Mouse (Mus musculus) cerebellum, postnatal 25 days (tissue): ENCODE measurements around the gene H2-Ob.
"Not testable (repeated sequence)": the region's sequence is repeated elsewhere in the genome, so short reads cannot be mapped to it uniquely, and the experiment has no call there.

Source experiments
- DNase-seq, 2 experiments: peaks; one replicate each; pipeline ENCODE4 v3.0.0; 2021; ENCODE audit warnings: mixed read lengths in 2 of 2

The H2-Ob gene

GRCm38 (mm10) chr17:34208421-34208820 is 30.3 kb upstream of the H2-Ob start:
- DNase-seq, result no peak

GRCm38 (mm10) chr17:34209680-34210079 is 29.0 kb upstream of the H2-Ob start:
- DNase-seq, result no peak

GRCm38 (mm10) chr17:34210599-34210998 is 28.1 kb upstream of the H2-Ob start:
- DNase-seq, result no peak

GRCm38 (mm10) chr17:34211746-34212365 is 26.8 kb upstream of the H2-Ob start:
- no peak for DNase-seq

DNA sequence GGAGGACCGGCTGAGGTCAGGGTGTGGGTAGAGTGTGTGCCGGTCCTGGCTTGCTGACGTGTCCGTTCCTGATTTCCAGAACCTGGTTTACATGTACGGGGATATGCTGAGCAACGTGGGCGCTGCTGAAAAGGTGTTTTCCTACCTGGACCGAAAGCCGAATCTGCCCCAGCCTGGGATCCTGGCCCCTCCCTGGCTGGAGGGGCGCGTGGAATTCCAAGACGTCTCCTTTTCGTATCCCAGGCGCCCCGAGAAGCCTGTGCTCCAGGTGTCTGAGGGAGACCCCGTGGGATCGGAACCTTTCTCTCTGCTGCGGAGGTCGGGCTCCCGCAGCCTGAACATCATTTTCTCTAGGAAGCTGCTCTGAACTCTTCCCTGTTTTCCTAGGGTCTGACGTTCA is 24.8 kb upstream of the H2-Ob start:
- no peak for DNase-seq

DNA sequence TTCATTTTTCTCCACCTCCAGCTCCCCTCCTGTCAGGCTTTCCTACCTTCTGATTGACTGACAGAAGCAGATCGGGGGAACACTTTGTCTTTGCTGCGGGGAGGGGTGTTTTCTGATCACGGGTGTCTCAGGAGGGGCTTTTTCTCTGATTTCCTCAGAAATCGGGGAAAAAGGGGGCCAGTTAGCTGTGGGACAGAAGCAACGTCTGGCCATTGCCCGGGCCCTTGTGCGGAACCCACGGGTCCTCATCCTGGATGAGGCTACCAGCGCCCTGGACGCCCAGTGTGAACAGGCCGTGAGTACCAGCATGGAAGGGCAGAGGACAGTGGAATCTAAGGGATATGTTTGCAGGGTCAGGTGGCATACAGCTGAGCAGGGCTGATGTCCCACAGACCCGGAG is 23.5 kb upstream of the H2-Ob start:
- DNase-seq, result no peak

DNA sequence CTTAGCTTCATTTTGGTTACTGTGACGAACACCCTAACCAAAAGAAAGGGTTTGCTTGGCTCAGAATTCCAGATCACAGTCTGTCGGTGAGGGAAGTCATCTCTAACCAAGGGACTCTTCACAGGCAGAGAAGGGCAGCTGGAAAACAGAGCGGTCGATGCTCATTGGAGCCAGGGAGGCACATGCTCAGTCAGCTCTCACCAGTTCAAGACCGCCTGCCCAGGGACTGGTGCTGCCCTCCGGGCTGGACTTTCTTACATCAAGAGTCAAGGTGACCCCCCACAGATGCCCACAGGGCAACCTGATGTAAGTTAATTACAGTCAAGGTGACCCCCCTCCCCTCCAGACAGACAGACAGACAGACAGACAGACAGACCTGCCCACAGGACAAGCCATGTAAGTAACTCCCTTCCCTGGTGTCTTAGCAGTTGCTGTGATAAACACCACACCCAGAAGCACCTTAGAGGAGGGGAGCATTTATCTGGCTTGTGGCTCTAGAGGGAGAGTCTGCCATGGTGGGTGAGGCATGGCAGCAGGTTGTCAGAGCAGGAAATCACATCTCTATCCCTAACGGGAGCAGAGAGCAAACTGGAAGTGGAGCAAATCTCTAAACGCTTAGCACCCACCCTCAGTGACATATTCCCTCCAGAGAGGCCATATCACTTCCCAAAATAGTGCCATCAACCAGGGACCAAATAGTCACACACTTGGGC is 21.3 kb upstream of the H2-Ob start:
- DNase-seq, result no peak

DNA sequence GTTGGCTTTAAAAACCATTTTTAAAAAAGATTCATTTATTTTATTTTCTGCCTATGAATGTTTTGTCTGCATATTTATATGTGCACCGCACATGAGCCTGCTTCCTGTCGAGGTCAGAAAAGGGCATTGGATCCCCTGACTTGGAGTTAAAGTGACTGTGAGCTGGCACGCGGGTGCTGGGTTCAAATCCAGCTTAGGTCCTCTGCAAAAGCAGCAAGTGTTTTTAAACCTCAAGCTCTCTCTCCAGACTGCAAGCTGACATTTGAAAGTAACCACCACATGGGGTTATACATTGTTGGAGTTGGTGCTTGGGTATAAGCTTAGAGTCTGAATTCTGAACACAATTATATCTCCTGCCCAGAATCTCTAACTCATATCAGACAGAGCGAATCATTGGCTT is 20.7 kb upstream of the H2-Ob start:
- DNase-seq, result no peak

- DNase-seq, result peak in 1 of 2 experiments; percentile 11
Measured at GRCm38 (mm10) chr17:34218675-34219074, 20.0 kb upstream of the H2-Ob start.

DNA sequence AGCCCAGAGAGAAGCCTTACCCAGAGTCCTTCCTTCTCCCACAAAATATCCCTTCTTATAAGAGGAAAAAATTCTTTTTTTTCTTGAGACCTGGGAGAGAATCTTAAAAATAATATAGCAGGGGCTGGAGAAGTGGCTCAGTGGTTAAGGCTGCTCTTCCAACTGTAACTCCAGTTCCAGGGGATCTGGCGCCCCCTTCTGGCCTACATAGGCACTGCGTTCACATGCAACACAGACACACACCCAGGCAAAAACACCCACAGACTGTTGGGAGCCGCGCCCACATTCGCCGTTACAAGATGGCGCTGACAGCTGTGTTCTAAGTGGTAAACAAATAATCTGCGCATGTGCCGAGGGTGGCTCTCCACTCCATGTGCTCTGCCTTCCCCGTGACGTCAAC is 19.6 kb upstream of the H2-Ob start:
- peak in 1 of 2 experiments; percentile 40 for DNase-seq

DNA sequence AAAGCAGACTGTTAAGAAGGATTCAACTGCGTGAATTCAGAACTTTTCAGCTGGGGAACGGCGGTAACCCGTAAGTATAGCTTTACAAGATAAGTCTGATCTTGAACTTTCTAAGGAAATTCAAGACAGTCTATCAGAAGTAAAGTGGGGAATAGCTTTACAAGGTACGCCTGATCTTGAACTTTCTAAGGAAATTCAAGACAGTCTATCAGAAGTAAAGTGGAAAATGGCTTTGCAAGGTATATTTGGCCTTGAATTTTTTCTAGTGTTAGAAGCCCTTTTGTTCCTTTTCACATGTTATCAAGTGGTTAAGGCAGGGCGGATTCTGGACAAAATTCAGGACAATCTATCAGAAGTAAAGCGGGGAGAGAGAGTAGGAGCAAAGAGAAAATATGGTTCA is 18.9 kb upstream of the H2-Ob start:
- DNase-seq, result not testable (repeated sequence)

- not testable (repeated sequence) for DNase-seq
Measured at GRCm38 (mm10) chr17:34220401-34220800, 18.3 kb upstream of the H2-Ob start.

- no peak for DNase-seq
Measured at GRCm38 (mm10) chr17:34224816-34225215, 13.9 kb upstream of the H2-Ob start.

GRCm38 (mm10) chr17:34225426-34225825 is 13.3 kb upstream of the H2-Ob start:
- DNase-seq, result no peak

- not testable (repeated sequence) for DNase-seq
Measured at GRCm38 (mm10) chr17:34225911-34226310, 12.8 kb upstream of the H2-Ob start.

DNA sequence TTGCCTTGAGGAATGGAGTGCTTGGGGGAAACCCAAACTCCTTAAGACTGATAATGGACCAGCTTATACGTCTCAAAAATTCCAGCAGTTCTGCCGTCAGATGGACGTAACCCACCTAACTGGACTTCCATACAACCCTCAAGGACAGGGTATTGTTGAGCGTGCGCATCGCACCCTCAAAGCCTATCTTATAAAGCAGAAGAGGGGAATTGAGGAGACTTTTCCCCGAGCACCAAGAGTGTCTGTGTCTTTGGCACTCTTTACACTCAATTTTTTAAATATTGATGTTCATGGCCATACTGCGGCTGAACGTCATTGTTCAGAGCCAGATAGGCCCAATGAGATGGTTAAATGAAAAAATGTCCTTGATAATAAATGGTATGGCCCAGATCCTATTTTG is 7.7 kb upstream of the H2-Ob start:
- not testable (repeated sequence) for DNase-seq

GRCm38 (mm10) chr17:34232021-34232420 is 6.7 kb upstream of the H2-Ob start:
- DNase-seq, result not testable (repeated sequence)

GRCm38 (mm10) chr17:34234926-34235325 is 3.8 kb upstream of the H2-Ob start:
- peak; percentile 64 to 75 for DNase-seq

DNA sequence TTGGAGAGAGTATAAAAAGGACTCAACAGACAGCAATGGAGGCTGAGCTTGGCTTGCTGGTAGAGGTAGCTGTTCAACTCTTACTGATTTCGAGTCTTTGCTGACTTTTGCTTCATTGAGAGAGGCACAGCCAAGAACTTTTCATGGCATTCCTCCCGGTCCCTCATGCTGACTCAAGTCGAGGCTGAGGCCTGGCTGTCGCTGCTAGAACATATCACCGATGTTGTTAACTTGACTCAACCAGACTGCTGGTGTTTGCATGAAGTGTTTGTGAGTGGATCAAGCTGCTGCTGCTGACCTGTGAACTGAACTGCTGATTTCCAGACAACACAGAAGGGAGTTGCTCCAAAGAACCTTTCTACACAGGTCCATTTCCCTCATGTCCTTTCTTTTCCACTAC is 2.0 kb upstream of the H2-Ob start:
- DNase-seq, result no peak

DNA sequence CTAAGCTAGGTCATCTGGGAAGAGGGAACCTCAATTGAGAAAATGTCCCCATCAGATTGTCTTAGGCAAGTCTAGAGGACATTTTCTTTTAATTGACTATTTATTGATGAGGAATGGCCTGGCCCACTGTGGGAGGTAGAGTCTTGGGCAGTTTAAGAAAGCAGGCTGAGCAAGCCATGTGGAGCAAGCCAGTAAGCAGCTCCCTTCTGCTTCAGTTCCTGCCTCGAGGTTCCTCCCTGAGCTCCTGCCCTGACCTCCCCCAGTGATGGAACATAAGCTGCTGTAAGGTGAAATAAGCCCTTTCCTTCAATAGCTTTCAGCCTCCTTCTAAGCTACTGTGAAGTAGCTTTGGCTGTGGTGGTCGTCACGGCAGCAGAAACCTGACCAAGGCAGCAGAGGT is 962 bp upstream of the H2-Ob start:
- DNase-seq, result no peak

GRCm38 (mm10) chr17:34239601-34240041 is 918 bp downstream of the H2-Ob start:
- DNase-seq, result no peak

DNA sequence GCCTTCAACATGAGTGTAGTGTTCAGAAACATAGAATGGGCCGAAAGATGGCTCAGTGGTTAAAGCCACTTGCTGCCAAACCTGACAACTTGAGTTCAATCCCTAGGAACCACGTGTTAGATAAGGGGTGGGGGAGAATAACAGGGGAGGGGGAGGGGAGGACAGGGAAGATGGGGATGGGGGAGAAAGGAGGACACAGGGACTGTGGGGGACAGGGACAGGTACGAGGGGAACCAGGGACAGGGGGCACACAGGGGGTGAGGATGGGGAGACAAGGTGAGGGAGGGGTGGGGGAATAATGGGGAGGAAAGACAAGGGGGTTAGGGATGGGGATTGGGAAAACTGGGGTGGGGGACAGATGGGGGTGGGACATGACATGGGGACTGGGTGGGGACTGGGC is 1.7 kb downstream of the H2-Ob start:
- no peak for DNase-seq

GRCm38 (mm10) chr17:34240916-34241315 is 2.2 kb downstream of the H2-Ob start:
- DNase-seq, result no peak

GRCm38 (mm10) chr17:34244656-34245055 is 6.0 kb downstream of the H2-Ob start:
- no peak for DNase-seq

DNA sequence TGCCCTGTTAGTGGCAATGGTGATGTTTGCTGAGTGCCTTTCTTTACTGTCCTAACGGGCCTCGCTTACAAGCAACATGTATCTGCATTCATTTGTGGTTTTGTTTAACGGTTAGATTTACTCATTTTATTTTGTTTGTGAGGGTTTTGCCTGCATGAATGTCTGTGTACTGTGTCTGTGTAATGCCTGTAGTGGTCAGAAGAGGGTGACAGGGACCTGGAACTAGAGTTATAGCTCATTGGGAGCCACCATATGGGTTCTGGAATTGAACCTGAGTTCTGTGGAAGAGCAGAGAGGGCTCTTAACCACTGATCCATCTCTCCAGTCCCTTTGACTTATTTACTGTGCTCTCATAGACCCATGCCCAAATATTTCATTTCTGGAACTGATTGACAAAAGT is 8.3 kb downstream of the H2-Ob start:
- no peak for DNase-seq
